Mouse (Mus musculus): Measurements from ENCODE around the gene Kdelr1.

Kdelr1 gene

DNA sequence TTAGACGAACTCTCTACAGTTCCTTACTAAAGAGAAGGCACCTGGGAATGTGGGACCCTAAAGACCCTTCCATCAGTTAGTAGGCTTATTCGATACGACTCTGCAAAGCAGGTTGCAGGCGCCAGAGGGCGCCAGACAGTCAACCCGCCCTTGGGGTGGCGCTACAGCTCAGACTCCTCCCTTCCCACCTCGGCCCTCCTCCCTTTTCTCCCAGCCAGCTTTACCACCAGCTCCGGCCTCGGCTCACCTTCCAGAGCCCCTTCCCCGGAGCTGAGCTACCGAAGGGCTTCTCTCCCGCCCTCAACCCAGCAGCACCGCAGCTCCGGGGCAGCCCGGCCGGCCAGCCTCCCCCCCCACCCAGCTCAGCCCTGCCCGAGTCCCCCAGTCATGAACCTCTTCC lies at the start of gene Kdelr1:
TSS of gene Kdelr1 (plus strand) at position 149 of the 400 bp plus-strand sequence.
- DNase-seq = peak; percentile 93 to 94

- no peak for DNase-seq
Measured at GRCm38 (mm10) chr7:45824598-45824997, 48.0 kb upstream of the Kdelr1 start, which contains the start of gene Kcnj14. Kcnj14 (minus strand) TSS chr7:45824782.

GRCm38 (mm10) chr7:45826631-45827030 lies 45.9 kb upstream of the Kdelr1 start:
- no peak for DNase-seq

- DNase-seq = peak; percentile 89 to 92
Measured at GRCm38 (mm10) chr7:45830427-45831127, 42.0 kb upstream of the Kdelr1 start, which contains the start of gene Grwd1. Grwd1 (minus strand) TSS chr7:45830944.

DNA sequence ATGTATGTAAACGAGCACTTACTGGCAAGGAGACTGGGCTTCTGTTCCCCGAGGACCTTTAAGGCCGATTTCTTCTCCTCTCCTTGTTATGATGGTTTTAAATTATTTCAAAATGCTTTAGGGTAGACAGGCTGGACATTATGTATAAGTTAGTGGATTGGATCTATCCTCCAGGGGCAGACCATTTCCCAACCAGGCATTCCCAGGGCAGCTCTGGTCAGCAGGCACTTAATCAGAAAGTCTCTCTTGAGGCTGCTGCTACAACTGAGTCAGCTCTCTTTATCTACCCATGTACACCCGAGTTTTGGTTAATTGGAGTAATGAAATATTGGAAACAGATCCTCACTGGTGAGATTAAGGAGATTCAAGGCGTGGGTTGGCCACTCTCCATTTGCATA lies 41.4 kb upstream of the Kdelr1 start:
- DNase-seq = no peak

DNA sequence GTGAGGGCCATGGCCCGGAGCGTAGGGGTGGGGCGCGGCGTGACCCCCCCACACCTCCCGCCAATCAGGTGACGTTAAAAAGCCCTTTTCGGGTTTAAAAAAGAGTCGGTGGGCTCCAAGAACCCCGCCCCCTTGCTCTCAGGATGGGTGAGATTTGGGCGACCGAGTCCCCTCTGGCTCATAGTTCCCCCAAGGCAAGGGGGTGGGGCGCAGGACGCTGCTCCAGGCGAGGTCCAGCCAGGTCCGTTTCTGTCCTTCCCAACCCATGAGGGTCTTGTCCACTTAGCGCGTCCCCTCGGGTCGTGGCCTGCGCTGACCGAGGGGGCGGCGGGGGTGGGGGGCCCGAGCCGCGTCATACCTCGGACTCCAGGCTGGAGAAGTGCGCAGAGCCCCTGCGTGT lies 40.1 kb upstream of the Kdelr1 start:
- DNase-seq = no peak

DNA sequence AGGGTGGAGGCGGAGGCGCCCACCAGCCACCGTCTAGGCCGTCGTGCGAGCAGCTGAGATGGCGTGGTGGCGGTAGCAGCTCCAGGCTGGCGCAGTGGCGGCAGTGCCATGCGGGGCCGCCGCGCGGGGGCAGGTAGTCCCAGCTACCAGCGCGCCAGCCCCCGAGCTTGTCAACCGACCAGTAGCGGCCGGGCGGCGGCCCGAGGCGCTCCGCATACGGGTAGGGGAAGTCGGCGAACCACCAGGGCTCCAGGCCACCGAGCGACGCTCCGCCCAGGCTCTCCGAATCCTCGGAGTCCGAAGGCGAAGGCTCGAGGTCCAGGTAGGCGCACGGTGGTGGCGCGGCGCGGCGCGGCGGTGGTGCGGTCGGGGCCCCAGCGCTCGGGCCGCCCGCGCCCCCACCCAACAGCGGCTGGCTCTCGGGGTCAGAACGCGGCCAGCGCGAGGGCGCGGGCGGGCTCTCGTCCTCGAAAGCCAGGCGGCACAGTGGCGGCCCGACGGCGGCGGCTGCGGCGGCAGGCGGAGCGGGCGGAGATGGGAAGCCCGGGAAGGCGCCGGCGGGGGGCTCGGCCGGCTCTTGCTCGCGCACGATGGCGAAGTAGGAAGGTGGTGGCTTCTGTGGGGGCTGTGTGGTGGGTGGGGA lies 39.3 kb upstream of the Kdelr1 start:
- peak; percentile 37 to 62 for DNase-seq

DNA sequence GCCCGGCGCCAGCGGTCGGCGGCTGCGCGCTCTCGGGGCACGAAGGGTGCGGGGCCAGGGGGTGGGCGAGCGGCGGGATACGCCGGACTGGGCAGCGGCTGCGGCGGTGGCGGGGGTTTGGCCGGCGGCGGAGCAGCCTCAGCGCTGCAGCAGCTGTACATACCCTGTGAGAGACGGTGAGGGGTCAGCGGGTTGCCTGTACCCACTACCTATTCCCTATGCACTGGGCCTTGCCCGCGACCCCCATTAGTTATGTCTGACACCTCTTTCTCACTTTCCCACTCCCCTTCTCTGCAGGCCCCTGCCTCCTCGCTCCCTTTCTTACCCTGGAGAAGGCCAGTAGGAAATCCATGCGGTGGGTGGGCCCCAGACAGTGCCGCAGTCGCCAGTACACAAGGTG lies 38.6 kb upstream of the Kdelr1 start:
- DNase-seq = no peak

- no peak for DNase-seq
Measured at GRCm38 (mm10) chr7:45842950-45843744, 29.4 kb upstream of the Kdelr1 start.

DNA sequence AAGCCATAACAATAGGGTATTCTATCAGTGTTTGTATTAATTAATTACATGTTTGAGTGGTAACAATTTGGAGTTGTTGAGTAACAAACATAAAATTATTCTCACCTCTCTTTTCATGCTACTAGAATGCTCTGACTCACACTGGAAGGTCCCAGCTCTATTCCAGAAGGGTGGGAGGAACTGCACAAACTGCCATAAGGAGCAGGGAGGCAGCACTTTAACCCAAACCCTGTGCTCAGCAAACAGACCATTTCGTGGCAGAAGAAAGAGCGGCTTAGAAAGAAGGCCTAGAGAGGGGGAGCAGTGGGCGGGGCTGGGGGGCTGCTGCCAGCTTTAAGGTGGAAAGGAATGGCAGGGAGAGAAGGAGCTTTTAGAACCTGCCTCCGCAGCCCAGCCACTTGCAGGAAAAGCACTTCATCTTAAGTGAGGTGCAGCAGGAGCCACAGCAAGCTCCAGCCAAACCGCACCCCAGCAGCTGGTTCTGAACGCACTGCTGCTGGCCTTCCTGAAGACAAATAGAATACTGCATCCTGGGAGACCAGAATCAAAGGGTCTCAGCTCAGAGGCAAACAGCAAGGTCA lies 24.0 kb upstream of the Kdelr1 start:
- no peak for DNase-seq

DNA sequence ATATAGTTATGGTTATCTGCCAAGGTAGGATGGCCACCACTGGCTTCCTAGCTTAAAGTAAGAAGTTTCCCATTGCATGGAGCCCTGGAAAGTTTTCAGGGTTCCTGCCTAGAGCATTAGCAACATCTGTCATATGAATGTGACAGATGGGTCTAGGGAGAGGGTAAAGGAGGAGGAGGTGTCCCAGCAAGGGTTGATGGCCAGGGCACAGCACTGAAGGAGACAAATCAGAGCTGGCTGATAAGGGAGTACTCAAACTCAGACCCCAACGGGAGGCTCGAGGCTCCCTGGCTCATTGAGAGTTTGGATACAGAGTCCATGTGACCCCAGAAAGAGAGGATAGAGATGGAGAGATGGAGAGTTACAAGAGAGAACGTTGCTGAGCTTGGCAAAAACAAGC lies 21.9 kb upstream of the Kdelr1 start:
- no peak for DNase-seq

- DNase-seq = no peak
Measured at GRCm38 (mm10) chr7:45853089-45853488, 19.5 kb upstream of the Kdelr1 start.

DNA sequence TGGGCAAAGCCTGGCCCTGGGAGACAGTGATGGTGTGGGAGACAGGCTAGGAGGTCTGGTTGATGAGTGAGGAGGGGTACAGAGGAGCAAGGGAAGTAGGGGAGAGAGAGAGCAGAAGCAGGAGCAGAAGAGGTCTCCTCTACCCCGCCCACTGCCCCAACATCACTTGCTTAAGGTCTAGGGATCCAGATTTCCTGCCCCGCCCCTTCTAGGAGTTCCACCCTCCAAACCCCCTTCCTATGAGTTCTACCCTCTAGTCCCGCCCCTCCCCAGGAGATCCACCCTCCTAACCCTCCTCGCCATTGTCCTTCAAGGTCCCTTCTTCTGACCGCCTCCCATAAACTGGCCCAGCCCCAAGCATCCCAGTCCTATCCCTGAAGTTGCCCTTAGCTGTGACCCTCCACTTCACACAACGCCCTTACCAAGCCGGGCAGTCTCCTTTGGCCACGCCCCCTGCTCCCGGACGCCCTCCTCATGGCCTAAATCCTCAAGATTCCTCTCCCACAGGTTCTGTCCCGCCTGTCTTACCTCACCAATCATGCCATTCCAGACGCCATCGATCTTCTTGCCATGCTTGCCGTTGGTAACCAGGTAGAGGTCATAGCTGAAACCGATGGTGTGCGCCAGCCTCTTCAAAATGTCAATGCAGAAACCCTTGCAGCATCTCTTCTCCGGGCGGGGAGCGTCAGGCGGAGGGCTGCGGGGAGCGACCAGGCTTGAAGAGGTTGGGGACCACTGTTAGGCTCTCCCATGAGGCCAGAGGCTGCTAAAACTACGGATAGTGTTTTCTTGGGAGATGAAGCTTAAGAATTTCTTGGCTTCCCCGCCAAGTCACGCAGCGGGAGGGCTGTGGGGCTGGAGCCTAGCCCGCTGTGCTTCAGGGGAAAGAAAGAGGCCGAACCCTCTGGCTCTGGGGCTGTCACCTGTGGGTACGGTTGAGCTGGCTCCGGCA lies 15.3 kb upstream of the Kdelr1 start:
- DNase-seq = peak; percentile 47 to 56

GRCm38 (mm10) chr7:45859008-45859407 lies 13.6 kb upstream of the Kdelr1 start:
- no peak for DNase-seq

GRCm38 (mm10) chr7:45862804-45863203 lies 9.8 kb upstream of the Kdelr1 start:
- DNase-seq = no peak

- DNase-seq = no peak
Measured at GRCm38 (mm10) chr7:45864435-45864834, 8.1 kb upstream of the Kdelr1 start.

- peak; percentile 97 to 98 for DNase-seq
Measured at GRCm38 (mm10) chr7:45865925-45866910, 6.4 kb upstream of the Kdelr1 start.

DNA sequence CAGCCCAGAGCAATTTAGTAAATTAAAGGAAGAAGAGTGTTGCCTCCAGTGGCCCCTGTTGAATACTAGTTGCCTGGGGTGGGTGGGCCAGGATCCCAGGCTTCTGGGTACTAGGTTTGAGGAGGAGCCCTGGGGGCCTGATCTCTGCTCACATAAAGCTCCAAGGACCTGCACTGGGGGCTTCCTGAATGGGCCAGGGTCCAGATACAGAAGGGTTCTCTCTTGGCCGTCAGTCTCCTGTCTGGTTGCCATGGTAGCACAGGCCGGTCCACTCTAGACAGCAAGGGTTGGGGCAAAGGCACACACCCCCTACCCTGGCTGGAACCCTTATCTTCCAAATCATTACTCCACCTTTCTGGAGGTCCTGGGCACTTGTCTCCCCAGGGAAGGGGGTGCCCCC lies 4.7 kb upstream of the Kdelr1 start:
- DNase-seq = no peak

GRCm38 (mm10) chr7:45869107-45869670 lies 3.4 kb upstream of the Kdelr1 start:
- DNase-seq = no peak

- peak; percentile 31 to 44 for DNase-seq
Measured at GRCm38 (mm10) chr7:45869787-45870186, 2.8 kb upstream of the Kdelr1 start.

Data from kidney, postnatal 4 days (tissue).